Mouse (Mus musculus): ENCODE measurements around the gene Srek1. TPM values are rescaled to one million over a fixed set of nuclear protein-coding genes. Genes with fewer than 3 reads are reported as not detected.

Gene Srek1
- total and polyA plus RNA-seq, 2 experiments from 2014 or later: 23.1 to 47.8 TPM

DNA sequence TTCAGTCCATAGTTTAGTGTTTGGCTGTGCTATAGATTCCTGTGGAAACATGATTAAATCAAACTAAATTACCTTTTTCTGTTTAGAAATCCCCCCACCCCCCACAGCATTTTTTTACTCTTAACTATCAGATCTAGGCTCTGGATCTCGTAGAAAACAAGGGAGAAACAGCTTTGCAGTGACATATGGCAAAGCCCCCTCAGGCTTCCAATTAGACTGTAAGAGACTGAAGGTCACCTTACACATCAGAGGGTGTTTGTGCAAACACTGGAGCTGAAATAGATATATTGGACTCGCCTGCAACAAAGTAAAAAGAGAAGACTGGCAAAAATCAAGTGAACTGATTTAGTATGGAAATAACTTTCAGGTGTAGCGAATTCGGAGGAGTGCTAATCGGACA lies 29.3 kb upstream of the Srek1 start:
- H3K27me3 ChIP-seq (ENCODE audit: insufficient read depth, low read length): no peaks in the 10 kb centered on the region
- WGBS: 77% methylated on average over 5 of the region's 5 CpGs
- ATAC-seq (ENCODE audit: low FRiP score) (no peak), DNase-seq (ENCODE audit: low spot score) (peak; percentile 12)
- H3K27ac ChIP-seq (ENCODE audit: low read depth, low read length): no peak overlapping the region
- no peak overlapping the region for H3K4me2 ChIP-seq (ENCODE audit: low read depth, low read length, poor library complexity, severe bottlenecking)
- no peak overlapping the region for H3K4me3 ChIP-seq (ENCODE audit: low read depth, low read length)
- H3K36me3 ChIP-seq (ENCODE audit: insufficient read depth, low read length): no peaks in the 10 kb centered on the region
- H3K9ac ChIP-seq (replicated peaks; ENCODE audit: low read length, poor library complexity, severe bottlenecking): no peak overlapping the region
- TF ChIP-seq CTCF (IDR thresholded peaks at IDR 0.05): no peak
- no peaks in the 10 kb centered on the region for H3K4me1 ChIP-seq (ENCODE audit: insufficient read depth, low read length)
- H3K9me3 ChIP-seq (ENCODE audit: low read length): no peaks in the 10 kb centered on the region

- no peak overlapping the region for H3K9ac ChIP-seq (replicated peaks; ENCODE audit: low read length, poor library complexity, severe bottlenecking)
- no peak for TF ChIP-seq CTCF (IDR thresholded peaks at IDR 0.05)
- H3K27me3 ChIP-seq (ENCODE audit: insufficient read depth, low read length): no peaks in the 10 kb centered on the region
- no peak overlapping the region for H3K4me2 ChIP-seq (ENCODE audit: low read depth, low read length, poor library complexity, severe bottlenecking)
- 97% methylated on average over 1 of the region's 1 CpGs for WGBS
- no peak for DNase-seq (ENCODE audit: low spot score)
- H3K27ac ChIP-seq (ENCODE audit: low read depth, low read length): no peak overlapping the region
- no peaks in the 10 kb centered on the region for H3K9me3 ChIP-seq (ENCODE audit: low read length)
- H3K4me1 ChIP-seq (ENCODE audit: insufficient read depth, low read length): no peaks in the 10 kb centered on the region
- ATAC-seq (ENCODE audit: low FRiP score): no peak
- no peaks in the 10 kb centered on the region for H3K36me3 ChIP-seq (ENCODE audit: insufficient read depth, low read length)
- no peak overlapping the region for H3K4me3 ChIP-seq (ENCODE audit: low read depth, low read length)
These were observed 26.6 kb upstream of the Srek1 start for GRCm38 (mm10) chr13:103801021-103801420.

- peak; percentile 55 for DNase-seq (ENCODE audit: low spot score)
- Histone ChIP-seq H3K4me2 (ENCODE audit: low read depth, low read length, poor library complexity, severe bottlenecking) (no peak overlapping the region), H3K27me3 (ENCODE audit: insufficient read depth, low read length) (no peaks in the 10 kb centered on the region), H3K36me3 (ENCODE audit: insufficient read depth, low read length) (no peaks in the 10 kb centered on the region), H3K4me3 (ENCODE audit: low read depth, low read length) (no peak overlapping the region), H3K4me1 (ENCODE audit: insufficient read depth, low read length) (no peaks in the 10 kb centered on the region), H3K9me3 (ENCODE audit: low read length) (no peaks in the 10 kb centered on the region), H3K9ac (replicated peaks; ENCODE audit: low read length, poor library complexity, severe bottlenecking) (no peak overlapping the region), H3K27ac (ENCODE audit: low read depth, low read length) (no peak overlapping the region)
- no peak for TF ChIP-seq CTCF (IDR thresholded peaks at IDR 0.05)
- peak; percentile 79; the same call in 1 of the 2 replicates for ATAC-seq (ENCODE audit: low FRiP score)
- WGBS: 41% methylated on average over 9 of the region's 9 CpGs
These were observed 20.5 kb upstream of the Srek1 start for GRCm38 (mm10) chr13:103794688-103795543.

DNA sequence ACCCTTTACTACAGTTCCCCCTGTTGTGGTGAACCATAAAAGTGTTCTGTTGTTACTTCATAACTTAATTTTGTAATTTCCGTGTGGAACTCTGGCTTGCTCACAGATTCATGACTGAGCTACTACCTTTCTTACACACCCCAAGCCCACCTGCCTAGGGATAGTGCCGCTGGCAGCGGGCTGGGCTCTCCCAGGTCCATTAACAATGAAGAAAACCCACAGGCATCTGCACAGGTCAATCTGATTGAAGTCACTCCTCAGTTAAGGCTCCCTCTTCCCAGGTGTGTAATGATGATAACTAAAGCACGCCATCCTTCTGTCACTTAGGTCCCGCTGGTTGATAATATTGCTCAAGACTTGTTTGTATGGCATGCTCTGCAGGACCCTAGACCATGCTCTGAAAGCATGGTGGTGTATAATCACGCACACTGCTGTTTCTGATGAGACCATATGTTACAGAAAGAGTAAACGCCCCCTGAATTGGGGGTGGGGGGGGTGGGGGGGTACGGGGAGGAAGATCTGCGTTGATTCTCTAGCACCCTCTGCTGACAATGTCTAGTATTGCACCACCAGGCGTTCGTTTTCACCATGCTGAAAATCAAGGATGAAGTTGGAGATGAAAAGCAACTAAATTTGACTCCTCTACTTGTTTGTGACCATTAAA lies 5.6 kb upstream of the Srek1 start:
- Histone ChIP-seq H3K36me3 (ENCODE audit: insufficient read depth, low read length) (no peaks in the 10 kb centered on the region), H3K4me2 (ENCODE audit: low read depth, low read length, poor library complexity, severe bottlenecking) (no peak overlapping the region), H3K9ac (replicated peaks; ENCODE audit: low read length, poor library complexity, severe bottlenecking) (no peak overlapping the region), H3K4me3 (ENCODE audit: low read depth, low read length) (no peak overlapping the region), H3K9me3 (ENCODE audit: low read length) (no peaks in the 10 kb centered on the region), H3K27me3 (ENCODE audit: insufficient read depth, low read length) (no peaks in the 10 kb centered on the region), H3K27ac (ENCODE audit: low read depth, low read length) (no peak overlapping the region), H3K4me1 (ENCODE audit: insufficient read depth, low read length) (0 out of 2 replicates have a peak, but pooled peaks cover 1% of the 10 kb centered on the region)
- TF ChIP-seq CTCF (IDR thresholded peaks at IDR 0.05): peak; percentile 63
- no peak for DNase-seq (ENCODE audit: low spot score)
- no peak for ATAC-seq (ENCODE audit: low FRiP score)
- 34% methylated on average over 11 of the region's 11 CpGs for WGBS

- 76% methylated on average over 8 of the region's 8 CpGs for WGBS
- no peak for ATAC-seq (ENCODE audit: low FRiP score)
- Histone ChIP-seq H3K4me1 (ENCODE audit: insufficient read depth, low read length) (peaks cover 9% of the 10 kb centered on the region; the same call in 1 of the 2 replicates), H3K4me3 (ENCODE audit: low read depth, low read length) (no peak overlapping the region), H3K27me3 (ENCODE audit: insufficient read depth, low read length) (no peaks in the 10 kb centered on the region), H3K9me3 (ENCODE audit: low read length) (no peaks in the 10 kb centered on the region), H3K27ac (ENCODE audit: low read depth, low read length) (no peak overlapping the region), H3K9ac (replicated peaks; ENCODE audit: low read length, poor library complexity, severe bottlenecking) (no peak overlapping the region), H3K36me3 (ENCODE audit: insufficient read depth, low read length) (no peaks in the 10 kb centered on the region), H3K4me2 (ENCODE audit: low read depth, low read length, poor library complexity, severe bottlenecking) (no peak overlapping the region)
- no peak for DNase-seq (ENCODE audit: low spot score)
- TF ChIP-seq CTCF (IDR thresholded peaks at IDR 0.05): no peak
These were observed 2.7 kb upstream of the Srek1 start for GRCm38 (mm10) chr13:103777126-103777525.
